Mouse (Mus musculus) kidney, postnatal 0 days (tissue): ENCODE measurements around the gene Tbc1d1. TPM values are rescaled to one million over a fixed set of nuclear protein-coding genes. Genes with fewer than 3 reads are reported as not detected.

ENCODE experiments used
- ATAC-seq: fragments of 200-750 bp; cut with Nextera tagmentation; replicated peaks from 2 replicates; pipeline ENCODE4 v1.8.0; 2017; ENCODE audit warnings: low read depth, moderate number of reproducible peaks, moderate TSS enrichment, moderate library complexity; ENCODE audit not compliant: low FRiP score
- DNase-seq: peaks from one replicate; pipeline ENCODE4 v3.0.0-alpha.2; 2016; ENCODE audit warnings: low spot score
- H3K27ac ChIP-seq: fragments of 300-500 bp; sonication (generic); 2 replicates; pipeline ENCODE4 v1.5.1; 2014; ENCODE audit warnings: mild to moderate bottlenecking
- H3K27me3 ChIP-seq: fragments of 300-500 bp; sonication (generic); 2 replicates; pipeline ENCODE4 v1.6.1; 2014; ENCODE audit warnings: low read length, mixed read lengths; ENCODE audit not compliant: insufficient read depth
- H3K36me3 ChIP-seq: fragments of 300-500 bp; sonication (generic); 2 replicates; pipeline ENCODE4 v1.6.1; 2014; ENCODE audit warnings: low read length, mixed read lengths; ENCODE audit not compliant: insufficient read depth
- H3K4me1 ChIP-seq: fragments of 300-500 bp; sonication (generic); replicated peaks from 2 replicates; pipeline ENCODE4 v1.6.1; 2014; ENCODE audit warnings: antibody characterized with exemption, low read length, mixed read lengths; ENCODE audit not compliant: insufficient read depth
- H3K4me2 ChIP-seq: fragments of 300-500 bp; sonication (generic); 2 replicates; pipeline ENCODE4 v1.6.1; 2014; ENCODE audit warnings: mild to moderate bottlenecking, low read length, moderate library complexity, mixed read lengths
- H3K4me3 ChIP-seq: fragments of 300-500 bp; sonication (generic); replicated peaks from 2 replicates; pipeline ENCODE4 v1.5.1; 2014; ENCODE audit warnings: low read depth, low read length
- H3K9ac ChIP-seq: fragments of 300-500 bp; sonication (generic); 2 replicates; pipeline ENCODE4 v1.6.1; 2014; ENCODE audit warnings: low read depth, low read length
- H3K9me3 ChIP-seq: fragments of 300-500 bp; sonication (generic); replicated peaks from 2 replicates; pipeline ENCODE4 v1.6.1; 2016; ENCODE audit warnings: low read length, inconsistent platforms, mixed read lengths
- CTCF ChIP-seq: IDR thresholded peaks from 2 replicates; pipeline ENCODE4 v1.5.1; 2016; ENCODE audit warnings: antibody characterized with exemption, low read depth, mild to moderate bottlenecking, moderate library complexity
- WGBS: fragments of 180-500 bp; shearing (Covaris S2); extraction: QIAGEN DNeasy Blood & Tissue Kit; methylation state at CpG from one replicate; pipeline ENCODE4 v1.1.7; 2014; 5-methylcytosine and 5-hydroxymethylcytosine counted together
- polyA plus RNA-seq: library from polyadenylated mRNA; unstranded; fragments of >200 nt; fragmentation: Nextera tagmentation; extraction: Ambion mirVana; gene quantifications from 2 replicates; pipeline ENCODE4 v1.2.1, GENCODE M21; 2015

The Tbc1d1 gene
- polyA plus RNA-seq, 1 experiment from 2014 or later: 26.2 TPM

DNA sequence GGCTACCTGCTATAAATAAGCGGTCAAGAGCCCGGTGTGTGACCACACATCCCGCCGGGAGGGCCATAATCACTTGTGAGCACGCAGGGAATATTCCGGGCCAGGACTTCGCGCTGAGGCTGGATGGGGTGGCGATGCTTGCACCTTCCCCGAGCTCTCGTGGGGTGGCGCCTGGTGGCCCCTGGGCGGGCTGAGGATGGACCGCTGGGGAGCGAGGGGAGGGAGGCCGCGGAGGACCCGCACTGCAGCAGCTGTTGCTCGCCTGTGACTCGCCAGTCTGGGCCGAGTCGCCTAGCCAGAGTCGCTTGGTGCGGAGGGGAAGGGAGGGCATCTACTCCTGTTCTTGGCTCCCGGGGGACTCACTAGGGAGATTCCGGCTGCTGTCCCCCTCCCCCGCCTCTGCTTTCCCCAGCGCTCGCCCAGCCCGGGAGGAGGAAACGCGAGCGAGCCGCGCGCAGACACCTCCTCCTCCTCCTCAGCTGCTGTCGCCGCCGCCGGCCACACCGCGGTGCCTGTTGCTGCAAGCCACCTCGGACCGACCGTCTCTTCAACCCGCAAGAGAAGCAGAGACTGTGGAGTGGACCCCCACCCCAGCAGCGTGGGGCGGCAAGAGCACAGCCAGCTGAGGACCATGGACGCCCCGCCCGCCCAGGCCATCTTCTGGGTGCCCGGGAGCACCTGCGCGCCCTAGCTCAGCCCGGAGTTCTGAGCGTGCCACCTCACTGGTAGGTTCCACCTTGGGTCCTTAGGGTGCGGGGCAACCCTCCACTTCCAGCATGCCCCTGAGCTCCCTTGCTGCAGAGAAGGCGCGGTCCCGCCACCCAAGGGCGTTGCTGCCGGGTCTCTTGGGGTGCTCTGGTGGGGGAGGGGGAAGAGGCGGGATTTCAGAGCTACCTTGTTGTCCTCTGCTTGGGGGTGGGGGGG, 3.9 kb downstream of the Tbc1d1 start:
- Histone ChIP-seq H3K36me3 (no peaks in the 10 kb centered on the region), H3K4me1 (peaks cover 23% of the 10 kb centered on the region), H3K9ac (peak overlapping the region; percentile 55), H3K4me2 (peak overlapping the region; percentile 99), H3K27ac (no peak overlapping the region), H3K9me3 (no peaks in the 10 kb centered on the region), H3K27me3 (no peaks in the 10 kb centered on the region), H3K4me3 (peak overlapping the region; percentile 61)
- ATAC-seq (peak; percentile 62), DNase-seq (peak; percentile 72)
- peak; percentile 28 for TF ChIP-seq CTCF
- WGBS: under 1% methylated on average over 60 of the region's 63 CpGs

DNA sequence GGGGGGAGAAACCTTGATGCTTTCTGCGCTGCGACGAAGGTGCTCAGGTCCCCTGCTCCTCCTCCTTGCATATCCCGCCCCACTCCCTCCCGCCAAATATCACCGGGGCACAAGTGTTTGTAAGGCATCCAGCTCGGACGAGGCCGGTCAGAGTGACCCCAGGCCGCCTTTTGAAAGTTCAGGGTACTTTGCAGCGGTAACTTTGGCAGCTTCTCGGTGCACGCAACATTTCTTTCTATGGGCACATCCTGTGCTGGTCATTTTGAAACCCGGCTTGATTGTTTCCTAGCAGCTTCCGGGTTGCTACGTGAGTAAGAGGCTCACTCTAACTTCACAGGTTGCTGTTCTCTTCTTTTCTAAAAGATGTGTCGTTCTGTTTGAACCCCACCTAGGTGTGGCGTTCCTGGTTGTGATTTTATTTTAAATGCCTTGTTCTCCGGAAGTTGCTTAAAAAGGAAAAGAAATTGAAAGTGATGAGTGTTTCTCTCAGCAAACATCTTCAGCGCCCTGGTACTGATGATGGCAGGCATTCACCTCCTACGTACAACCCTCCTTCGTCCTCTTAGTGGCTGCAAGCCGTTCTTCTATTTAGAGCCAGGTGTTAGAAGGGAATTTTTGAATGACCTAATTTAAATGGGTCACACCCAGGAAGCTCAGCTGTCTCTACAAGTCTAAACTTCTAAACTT, 4.7 kb downstream of the Tbc1d1 start:
- WGBS: 2% methylated on average over 23 of the region's 23 CpGs
- Histone ChIP-seq H3K9ac (no peak overlapping the region), H3K36me3 (no peaks in the 10 kb centered on the region), H3K27me3 (no peaks in the 10 kb centered on the region), H3K9me3 (no peaks in the 10 kb centered on the region), H3K27ac (no peak overlapping the region), H3K4me1 (peaks cover 23% of the 10 kb centered on the region), H3K4me3 (peak overlapping the region; percentile 61), H3K4me2 (peak overlapping the region; percentile 99)
- no peak for TF ChIP-seq CTCF
- ATAC-seq: no peak
- DNase-seq: no peak

DNA sequence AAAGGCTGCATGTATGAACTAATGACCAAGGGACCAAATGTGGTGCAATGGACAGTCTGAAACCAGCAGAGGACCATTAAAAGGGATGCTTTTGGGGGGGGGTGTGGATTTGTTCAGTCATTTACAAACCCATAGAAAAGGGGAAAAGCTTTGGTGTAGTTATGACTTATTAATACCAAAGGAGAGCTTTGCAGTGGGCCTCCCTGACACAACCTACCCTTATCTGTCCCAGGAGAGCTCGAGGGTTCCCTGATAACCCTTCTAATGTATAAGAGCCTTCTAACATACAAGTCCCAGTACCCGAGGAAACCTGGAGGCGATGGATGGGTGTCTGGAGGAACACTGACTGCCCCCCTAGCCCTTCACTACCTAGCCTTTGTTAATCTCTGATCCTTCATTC, 5.8 kb downstream of the Tbc1d1 start:
- no peak for TF ChIP-seq CTCF
- WGBS: 69% methylated on average over 3 of the region's 3 CpGs
- Histone ChIP-seq H3K9ac (no peak overlapping the region), H3K4me3 (no peak overlapping the region), H3K4me2 (peak overlapping the region; percentile 99; the same call in 1 of the 2 replicates), H3K27ac (no peak overlapping the region), H3K9me3 (no peaks in the 10 kb centered on the region), H3K36me3 (no peaks in the 10 kb centered on the region), H3K27me3 (no peaks in the 10 kb centered on the region), H3K4me1 (peaks cover 13% of the 10 kb centered on the region)
- no peak for DNase-seq
- ATAC-seq: no peak

DNA sequence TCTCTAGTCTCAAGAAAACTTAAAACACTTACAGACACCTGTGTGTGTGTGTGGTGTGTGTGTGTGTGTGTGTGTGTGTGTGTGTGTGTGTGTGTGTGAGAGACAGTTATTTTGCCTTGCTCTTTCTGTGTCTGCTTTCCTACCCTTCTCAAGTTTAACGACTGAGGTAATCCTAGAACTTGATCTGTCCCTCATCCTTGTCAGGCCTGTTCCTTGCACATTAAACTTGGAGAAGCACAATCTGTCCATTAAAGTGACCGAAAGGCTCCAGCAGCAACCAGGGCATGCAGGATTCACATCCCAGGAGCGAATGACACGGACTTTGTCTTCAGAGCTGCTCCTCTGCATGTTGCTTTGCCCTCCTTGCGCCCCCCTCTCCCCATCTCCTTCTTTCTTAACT, 6.5 kb downstream of the Tbc1d1 start:
- Histone ChIP-seq H3K9me3 (no peaks in the 10 kb centered on the region), H3K4me1 (peaks cover 13% of the 10 kb centered on the region), H3K36me3 (no peaks in the 10 kb centered on the region), H3K4me3 (no peak overlapping the region), H3K27ac (no peak overlapping the region), H3K4me2 (no peak overlapping the region), H3K27me3 (no peaks in the 10 kb centered on the region), H3K9ac (no peak overlapping the region)
- no peak for TF ChIP-seq CTCF
- DNase-seq: no peak
- no peak for ATAC-seq
- 59% methylated on average over 5 of the region's 5 CpGs for WGBS

DNA sequence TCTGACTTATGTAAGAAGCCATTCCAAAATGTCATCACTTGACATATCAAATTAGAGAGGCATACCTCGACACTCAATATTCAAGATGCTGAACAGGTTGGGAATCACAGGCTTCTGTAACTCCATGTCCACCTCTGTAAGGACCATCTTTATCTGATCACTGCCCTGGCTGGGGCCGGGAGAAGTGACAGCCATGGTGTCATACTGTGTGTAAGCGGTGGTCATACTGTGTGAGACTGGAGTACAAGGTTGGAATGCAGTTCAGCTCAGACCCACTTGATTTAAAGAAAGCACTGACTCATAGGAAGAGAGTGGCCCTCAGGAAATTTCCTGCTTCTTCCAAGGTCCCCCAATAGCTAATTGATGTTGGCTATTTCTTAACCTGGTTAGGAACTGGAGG, 8.3 kb downstream of the Tbc1d1 start:
- Histone ChIP-seq H3K4me1 (peaks cover 10% of the 10 kb centered on the region; the same call in 1 of the 2 replicates), H3K27ac (no peak overlapping the region), H3K4me2 (no peak overlapping the region), H3K27me3 (no peaks in the 10 kb centered on the region), H3K9me3 (no peaks in the 10 kb centered on the region), H3K4me3 (no peak overlapping the region), H3K36me3 (no peaks in the 10 kb centered on the region), H3K9ac (no peak overlapping the region)
- WGBS: 93% methylated on average over 3 of the region's 3 CpGs
- no peak for ATAC-seq
- no peak for DNase-seq
- TF ChIP-seq CTCF: no peak

DNA sequence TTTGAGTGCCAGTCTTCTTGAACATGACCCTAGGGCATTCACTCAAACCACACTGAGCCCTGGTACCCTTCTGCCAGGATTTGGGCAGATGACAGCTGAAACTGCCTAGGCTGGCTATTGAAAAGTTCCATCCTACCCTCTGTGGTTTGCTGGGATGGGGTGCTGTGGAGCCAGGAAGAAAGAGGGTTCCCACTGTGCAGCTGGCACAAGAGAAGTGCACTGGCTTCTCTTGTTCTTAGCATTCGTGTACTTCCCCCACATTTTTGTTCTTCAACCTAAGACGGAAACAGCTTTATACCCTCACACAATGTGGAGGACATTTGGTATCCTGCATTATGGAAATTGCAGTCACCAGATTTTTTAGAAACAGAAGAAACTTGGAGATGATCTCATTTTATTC, 9.7 kb downstream of the Tbc1d1 start:
- 82% methylated on average over 2 of the region's 2 CpGs for WGBS
- no peak for DNase-seq
- Histone ChIP-seq H3K4me3 (no peak overlapping the region), H3K4me1 (peaks cover 5% of the 10 kb centered on the region; the same call in 1 of the 2 replicates), H3K36me3 (no peaks in the 10 kb centered on the region), H3K9me3 (no peaks in the 10 kb centered on the region), H3K27me3 (no peaks in the 10 kb centered on the region), H3K27ac (no peak overlapping the region), H3K9ac (no peak overlapping the region), H3K4me2 (no peak overlapping the region)
- no peak for ATAC-seq
- TF ChIP-seq CTCF: no peak
